Mouse (Mus musculus) liver, embryonic 11.5 days (tissue): ENCODE measurements around the gene Ppp5c. TPM values are rescaled to one million over a fixed set of nuclear protein-coding genes. Genes with fewer than 3 reads are reported as not detected.

Experiments used
- ATAC-seq: fragments of 200-750 bp; cut with Nextera tagmentation; replicated peaks from 2 replicates; pipeline ENCODE4 v1.8.0; 2017; ENCODE audit warnings: moderate number of reproducible peaks, mild to moderate bottlenecking, moderate TSS enrichment, moderate library complexity; ENCODE audit not compliant: low FRiP score
- DNase-seq: peaks from one replicate; pipeline ENCODE4 v3.0.0-alpha.2; 2017; ENCODE audit warnings: low spot score
- H3K27ac ChIP-seq: fragments of 300-500 bp; sonication (generic); 2 replicates; pipeline ENCODE4 v1.5.1; 2014; ENCODE audit warnings: mild to moderate bottlenecking, low read depth, low read length, control low read depth
- H3K27me3 ChIP-seq: fragments of 300-500 bp; sonication (generic); replicated peaks from 2 replicates; pipeline ENCODE4 v1.6.1; 2014; ENCODE audit warnings: low read length, mixed read lengths; ENCODE audit not compliant: control insufficient read depth, insufficient read depth
- H3K36me3 ChIP-seq: fragments of 300-500 bp; sonication (generic); 2 replicates; pipeline ENCODE4 v1.6.1; 2014; ENCODE audit warnings: mild to moderate bottlenecking, low read length, moderate library complexity, mixed read lengths; ENCODE audit not compliant: control insufficient read depth, insufficient read depth
- H3K4me1 ChIP-seq: fragments of 300-500 bp; sonication (generic); replicated peaks from 2 replicates; pipeline ENCODE4 v1.6.1; 2014; ENCODE audit warnings: low read length, mixed read lengths; ENCODE audit not compliant: control insufficient read depth, insufficient read depth
- H3K4me2 ChIP-seq: fragments of 300-500 bp; sonication (generic); 2 replicates; pipeline ENCODE4 v1.6.1; 2014; ENCODE audit warnings: mild to moderate bottlenecking, control low read depth, moderate library complexity
- H3K4me3 ChIP-seq: fragments of 300-500 bp; sonication (generic); 2 replicates; pipeline ENCODE4 v1.5.1; 2014; ENCODE audit warnings: low read depth, low read length, control low read depth
- H3K9ac ChIP-seq: fragments of 300-500 bp; sonication (generic); 2 replicates; pipeline ENCODE4 v1.6.1; 2014; ENCODE audit warnings: low read depth, low read length, control low read depth
- H3K9me3 ChIP-seq: fragments of 300-500 bp; sonication (generic); 2 replicates; pipeline ENCODE4 v1.6.1; 2016; ENCODE audit warnings: low read length, inconsistent platforms, mixed read lengths; ENCODE audit not compliant: control insufficient read depth
- WGBS: fragments of 180-500 bp; shearing (Covaris S2); extraction: QIAGEN DNeasy Blood & Tissue Kit; methylation state at CpG from one replicate; pipeline ENCODE4 v1.1.7; 2014; 5-methylcytosine and 5-hydroxymethylcytosine counted together
- polyA plus RNA-seq: library from polyadenylated mRNA; unstranded; fragments of >200 nt; fragmentation: Nextera tagmentation; extraction: Ambion mirVana; gene quantifications from 2 replicates; pipeline ENCODE4 v1.2.1, GENCODE M21; 2014

The Ppp5c gene
- polyA plus RNA-seq, 1 experiment from 2014 or later = 124 TPM

DNA sequence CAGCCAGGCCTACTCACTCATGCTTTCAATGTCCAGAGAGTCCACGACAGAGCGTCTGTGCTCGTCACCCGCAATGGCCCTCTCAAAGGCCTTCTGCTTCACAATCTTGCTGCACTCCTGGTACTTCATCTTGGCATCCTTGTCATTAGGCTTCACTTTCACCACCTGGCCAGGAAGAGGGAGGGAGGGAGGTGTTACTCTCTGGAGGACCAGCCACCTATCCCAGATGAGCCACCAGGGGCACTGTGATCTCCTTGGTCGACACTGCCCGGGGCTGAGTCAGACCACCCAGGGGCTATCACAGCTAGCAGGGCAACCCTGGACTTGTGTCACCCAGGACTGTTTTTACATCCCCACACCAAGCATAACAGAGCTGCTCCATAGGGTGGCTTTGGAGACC lies 12.3 kb downstream of the Ppp5c start:
- H3K27ac ChIP-seq = no peak overlapping the region
- DNase-seq (no peak), ATAC-seq (no peak)
- peaks cover 58% of the 10 kb centered on the region for H3K36me3 ChIP-seq
- H3K27me3 ChIP-seq = no peaks in the 10 kb centered on the region
- no peak overlapping the region for H3K9ac ChIP-seq
- 0 out of 2 replicates have a peak, but pooled peaks cover 1% of the 10 kb centered on the region for H3K4me1 ChIP-seq
- no peaks in the 10 kb centered on the region for H3K9me3 ChIP-seq
- no peak overlapping the region for H3K4me3 ChIP-seq
- WGBS = 86% methylated on average over 6 of the region's 6 CpGs
- H3K4me2 ChIP-seq = no peak overlapping the region

DNA sequence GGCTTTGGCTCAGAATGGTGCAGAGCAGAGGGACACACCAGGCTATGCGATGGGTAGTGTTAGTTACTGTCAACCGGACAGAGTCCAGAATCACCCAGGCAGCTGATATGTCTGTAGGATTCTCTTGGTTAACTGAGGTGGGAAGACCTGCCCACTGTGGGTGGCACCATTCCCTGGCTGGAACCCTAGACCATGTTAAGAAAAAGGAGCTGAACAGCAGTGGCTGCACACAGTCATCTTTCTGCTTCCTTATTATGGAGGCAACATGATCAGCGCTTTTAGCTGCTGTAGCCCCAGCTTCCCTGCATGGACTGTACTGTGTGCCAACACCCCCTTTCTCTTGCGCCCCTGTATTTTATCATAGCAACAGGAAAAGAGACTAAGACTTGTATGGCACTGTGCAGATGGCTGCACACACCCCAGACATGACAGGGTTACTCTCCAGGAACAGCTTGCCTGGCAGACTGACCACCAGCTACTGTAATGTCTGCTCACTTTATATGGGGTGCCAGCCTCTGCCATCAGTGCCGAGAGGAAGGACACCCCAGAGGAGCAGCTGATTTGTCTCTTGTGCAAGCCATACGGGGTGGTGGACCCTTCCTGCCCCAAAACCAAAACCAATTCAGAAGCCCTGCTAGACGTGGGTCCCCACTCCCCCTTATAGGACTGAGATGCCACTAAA lies 15.7 kb downstream of the Ppp5c start:
- no peaks in the 10 kb centered on the region for H3K27me3 ChIP-seq
- ATAC-seq = no peak

DNA sequence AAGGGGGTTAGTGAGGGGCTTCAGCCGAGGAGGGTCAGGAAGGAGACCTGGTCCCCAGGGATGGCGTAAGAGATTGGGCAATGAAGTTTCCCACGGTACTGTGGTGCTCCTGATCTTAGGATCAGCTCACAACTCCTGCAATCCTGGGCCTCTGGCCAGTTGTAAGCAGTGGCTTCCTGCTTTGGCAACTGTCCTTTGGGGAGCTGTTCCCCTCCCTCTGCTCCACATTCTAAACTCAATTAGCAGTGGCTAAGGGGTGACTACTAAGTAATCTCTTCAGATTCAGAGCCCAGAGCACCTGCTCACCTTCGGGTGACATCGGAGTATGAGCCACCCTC lies 17.7 kb downstream of the Ppp5c start:
- peaks cover 83% of the 10 kb centered on the region for H3K36me3 ChIP-seq
- H3K4me2 ChIP-seq = no peak overlapping the region
- no peaks in the 10 kb centered on the region for H3K9me3 ChIP-seq
- no peaks in the 10 kb centered on the region for H3K4me1 ChIP-seq
- DNase-seq (no peak), ATAC-seq (no peak)
- no peak overlapping the region for H3K9ac ChIP-seq
- H3K27me3 ChIP-seq = no peaks in the 10 kb centered on the region
- 92% methylated on average over 5 of the region's 5 CpGs for WGBS
- no peak overlapping the region for H3K4me3 ChIP-seq
- no peak overlapping the region for H3K27ac ChIP-seq

More for the DNA sequence above, 15.7 kb downstream of the Ppp5c start:
- Histone ChIP-seq H3K4me3 (no peak overlapping the region), H3K4me2 (no peak overlapping the region), H3K27ac (no peak overlapping the region), H3K36me3 (peaks cover 78% of the 10 kb centered on the region), H3K9ac (no peak overlapping the region), H3K4me1 (no peaks in the 10 kb centered on the region), H3K9me3 (no peaks in the 10 kb centered on the region)
- no peak for DNase-seq
- 89% methylated on average over 7 of the region's 7 CpGs for WGBS

DNA sequence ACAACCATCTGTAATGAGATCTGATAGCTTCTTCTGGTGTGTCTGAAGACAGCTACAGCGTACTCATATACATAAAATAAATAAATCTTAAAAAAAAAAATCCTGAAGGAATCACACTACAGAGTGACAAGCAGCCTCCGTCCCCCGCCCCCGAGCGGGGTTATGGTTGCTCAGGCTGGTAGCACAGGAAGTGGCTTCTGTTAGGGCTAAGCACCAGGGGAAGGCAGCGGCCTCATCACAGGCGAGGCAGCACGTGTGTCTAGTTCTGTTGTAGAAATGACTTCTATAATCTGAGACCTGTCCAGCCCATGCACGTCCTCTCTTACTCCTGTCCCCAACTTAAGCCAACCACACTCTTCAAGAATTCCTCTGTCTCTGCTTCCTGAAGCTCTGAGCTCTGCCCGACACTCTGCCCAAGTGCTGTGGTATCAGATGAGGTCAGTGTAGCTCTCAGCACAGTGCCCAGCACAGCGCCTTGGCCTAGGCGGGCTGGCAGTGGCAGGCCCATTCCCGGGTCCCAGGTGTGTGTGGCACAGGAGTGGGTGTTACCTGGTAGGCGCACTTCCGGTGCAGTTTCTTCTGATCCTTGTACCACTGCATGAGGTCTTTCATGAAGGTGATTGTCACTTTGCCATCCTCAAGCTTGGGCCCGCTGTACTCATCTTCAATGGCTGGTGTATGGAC lies 18.3 kb downstream of the Ppp5c start:
- WGBS = 87% methylated on average over 16 of the region's 16 CpGs

DNA sequence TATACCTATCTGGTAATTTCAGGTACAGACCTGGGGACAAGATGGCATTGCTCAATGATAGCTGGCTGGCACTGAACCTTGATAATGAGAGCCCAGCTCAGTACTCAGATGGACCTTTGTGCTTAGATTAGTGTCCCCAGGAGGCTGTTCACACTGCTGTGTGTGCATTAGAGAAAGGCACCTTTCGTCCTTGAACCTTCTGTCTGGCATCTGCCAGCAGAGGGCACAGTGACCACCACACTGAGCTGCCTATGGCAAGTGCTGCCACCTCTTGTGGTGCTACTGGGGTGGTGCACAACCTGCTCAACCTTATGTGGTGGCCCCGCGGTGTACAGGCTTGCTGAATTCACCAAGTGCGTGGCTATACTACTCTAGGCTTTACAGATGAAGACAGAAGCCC lies 20.4 kb downstream of the Ppp5c start:
- H3K4me2 ChIP-seq = no peak overlapping the region
- H3K36me3 ChIP-seq = peaks cover 70% of the 10 kb centered on the region

More for the DNA sequence above, 18.3 kb downstream of the Ppp5c start:
- DNase-seq (no peak), ATAC-seq (no peak)
- H3K9me3 ChIP-seq = no peaks in the 10 kb centered on the region
- no peak overlapping the region for H3K9ac ChIP-seq
- H3K4me3 ChIP-seq = no peak overlapping the region
- H3K27me3 ChIP-seq = no peaks in the 10 kb centered on the region
- no peak overlapping the region for H3K27ac ChIP-seq
- no peak overlapping the region for H3K4me2 ChIP-seq
- no peaks in the 10 kb centered on the region for H3K4me1 ChIP-seq
- H3K36me3 ChIP-seq = peaks cover 86% of the 10 kb centered on the region

DNA sequence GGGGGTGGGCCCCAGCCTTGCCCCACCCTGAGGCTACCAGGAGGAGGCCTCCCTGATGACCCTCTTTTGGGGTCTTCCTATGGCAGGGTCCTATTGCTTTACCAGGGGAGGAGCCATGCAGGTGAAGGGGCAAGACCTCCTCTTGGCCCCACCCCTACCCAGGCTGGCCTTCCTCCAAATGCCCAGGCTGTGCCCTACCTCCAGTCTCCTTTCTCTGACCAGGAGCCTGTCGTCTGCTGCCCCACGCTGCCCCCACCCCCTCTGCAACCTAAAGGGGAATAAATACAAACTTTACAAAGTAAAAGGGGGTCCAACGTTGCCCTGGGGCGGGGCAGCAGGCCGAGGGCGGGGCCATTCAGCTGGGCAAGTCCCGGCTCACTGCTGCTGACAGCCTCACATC lies 23.0 kb downstream of the Ppp5c start:
- no peaks in the 10 kb centered on the region for H3K4me1 ChIP-seq
- DNase-seq (no peak), ATAC-seq (no peak)
- H3K4me3 ChIP-seq = no peak overlapping the region
- no peak overlapping the region for H3K9ac ChIP-seq
- no peaks in the 10 kb centered on the region for H3K9me3 ChIP-seq
- WGBS = 80% methylated on average over 7 of the region's 7 CpGs
- H3K27me3 ChIP-seq = no peaks in the 10 kb centered on the region
- peaks cover 54% of the 10 kb centered on the region for H3K36me3 ChIP-seq
- no peak overlapping the region for H3K4me2 ChIP-seq
- H3K27ac ChIP-seq = no peak overlapping the region

More for the DNA sequence above, 20.4 kb downstream of the Ppp5c start:
- ATAC-seq (no peak), DNase-seq (no peak)
- WGBS = 83% methylated on average over 4 of the region's 4 CpGs
- Histone ChIP-seq H3K27ac (no peak overlapping the region), H3K9me3 (no peaks in the 10 kb centered on the region), H3K4me3 (no peak overlapping the region), H3K27me3 (no peaks in the 10 kb centered on the region), H3K9ac (no peak overlapping the region), H3K4me1 (no peaks in the 10 kb centered on the region)

DNA sequence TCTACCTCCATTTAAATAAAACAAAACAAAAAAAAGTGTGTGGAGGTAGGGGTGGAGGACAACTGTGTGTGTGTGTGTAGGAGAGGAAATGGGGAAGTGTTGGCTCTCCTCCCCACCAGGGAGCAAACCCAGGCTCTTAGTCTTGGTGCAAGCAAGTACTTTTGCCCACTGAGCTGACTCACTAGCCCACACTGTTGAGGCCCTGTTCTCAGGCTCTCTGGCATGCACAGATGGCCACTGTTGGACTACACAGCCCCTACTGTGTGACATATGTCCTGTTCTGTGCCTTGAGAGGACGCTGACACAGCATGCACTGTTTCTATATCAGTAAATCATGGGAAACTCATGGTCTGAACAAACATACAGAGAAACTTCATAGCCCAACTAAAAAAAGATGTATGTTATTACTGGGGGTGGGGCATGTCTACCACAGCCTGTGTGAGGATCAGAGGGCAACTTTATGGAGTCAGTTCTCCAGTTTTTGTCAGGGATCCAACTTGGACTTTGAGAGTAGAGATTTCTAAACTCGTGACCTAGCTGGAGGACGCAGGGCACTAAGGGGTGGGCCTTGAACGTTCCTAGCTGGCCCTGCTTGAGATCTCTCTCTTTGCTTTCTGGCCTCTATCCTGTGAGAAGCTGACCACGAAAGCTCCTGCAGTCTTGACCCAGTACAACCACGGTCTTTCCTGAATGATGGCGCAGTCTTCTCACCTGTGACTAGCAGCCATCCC lies 24.3 kb downstream of the Ppp5c start:
- no peak overlapping the region for H3K27ac ChIP-seq
- H3K27me3 ChIP-seq = no peaks in the 10 kb centered on the region
- no peaks in the 10 kb centered on the region for H3K9me3 ChIP-seq
- ATAC-seq = no peak
- H3K36me3 ChIP-seq = peaks cover 50% of the 10 kb centered on the region
- no peak overlapping the region for H3K4me2 ChIP-seq
- whole genome bisulfite sequencing = 79% methylated on average over 7 of the region's 7 CpGs
- no peak for DNase-seq
- no peak overlapping the region for H3K9ac ChIP-seq
- no peak overlapping the region for H3K4me3 ChIP-seq
- H3K4me1 ChIP-seq = peaks cover 9% of the 10 kb centered on the region

DNA sequence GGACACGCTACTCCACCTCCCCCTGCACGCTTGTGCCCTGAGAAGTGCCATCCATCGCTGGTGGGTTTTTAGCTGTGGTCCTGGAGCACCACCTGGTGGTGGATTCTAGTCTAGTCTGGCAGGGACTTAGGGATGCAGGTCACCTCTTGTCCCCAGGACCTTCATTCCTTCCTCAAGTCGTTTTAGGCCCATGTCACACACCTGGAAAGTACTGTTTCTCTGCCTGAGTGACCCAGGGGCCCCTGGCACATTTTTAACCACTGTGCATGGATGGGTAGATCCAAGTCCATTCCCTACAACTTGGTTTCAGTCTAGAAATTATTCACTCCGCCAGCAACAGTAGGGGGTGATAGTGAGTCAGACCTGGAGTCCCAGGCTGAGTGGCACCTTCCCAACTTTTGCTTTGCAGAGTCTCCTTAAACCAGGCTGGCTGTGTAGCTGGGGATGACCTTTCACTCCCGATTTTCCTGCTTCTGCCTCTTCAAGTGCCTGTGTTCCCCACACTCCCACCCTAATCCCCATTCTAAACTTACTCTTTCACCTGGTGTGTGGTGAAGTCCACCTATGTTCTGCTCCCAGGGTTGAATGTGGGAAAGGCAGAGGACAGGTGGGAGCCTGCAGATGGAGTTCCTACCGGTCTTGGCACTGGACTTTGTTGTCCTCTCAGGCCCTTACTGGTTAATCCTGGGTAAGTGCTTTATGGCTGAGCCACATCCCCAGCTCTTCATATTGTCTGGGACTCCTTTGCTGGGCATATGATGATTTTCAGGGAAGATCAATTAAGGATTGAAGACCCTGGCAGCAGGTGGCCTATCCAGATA lies 25.1 kb downstream of the Ppp5c start:
- Histone ChIP-seq H3K27me3 (no peaks in the 10 kb centered on the region), H3K4me2 (no peak overlapping the region), H3K36me3 (peaks cover 42% of the 10 kb centered on the region), H3K4me3 (no peak overlapping the region), H3K27ac (no peak overlapping the region), H3K4me1 (peaks cover 9% of the 10 kb centered on the region), H3K9me3 (no peaks in the 10 kb centered on the region), H3K9ac (no peak overlapping the region)
- ATAC-seq (peak; percentile 53), DNase-seq (peak; percentile 82)
- 19% methylated on average over 7 of the region's 7 CpGs for WGBS
